Mouse (Mus musculus): ENCODE measurements around the gene Kiss1. TPM values are rescaled to one million over a fixed set of nuclear protein-coding genes. Genes with fewer than 3 reads are reported as not detected.

The Kiss1 gene
- polyA plus RNA-seq, 1 experiment from 2014 or later = not detected

DNA sequence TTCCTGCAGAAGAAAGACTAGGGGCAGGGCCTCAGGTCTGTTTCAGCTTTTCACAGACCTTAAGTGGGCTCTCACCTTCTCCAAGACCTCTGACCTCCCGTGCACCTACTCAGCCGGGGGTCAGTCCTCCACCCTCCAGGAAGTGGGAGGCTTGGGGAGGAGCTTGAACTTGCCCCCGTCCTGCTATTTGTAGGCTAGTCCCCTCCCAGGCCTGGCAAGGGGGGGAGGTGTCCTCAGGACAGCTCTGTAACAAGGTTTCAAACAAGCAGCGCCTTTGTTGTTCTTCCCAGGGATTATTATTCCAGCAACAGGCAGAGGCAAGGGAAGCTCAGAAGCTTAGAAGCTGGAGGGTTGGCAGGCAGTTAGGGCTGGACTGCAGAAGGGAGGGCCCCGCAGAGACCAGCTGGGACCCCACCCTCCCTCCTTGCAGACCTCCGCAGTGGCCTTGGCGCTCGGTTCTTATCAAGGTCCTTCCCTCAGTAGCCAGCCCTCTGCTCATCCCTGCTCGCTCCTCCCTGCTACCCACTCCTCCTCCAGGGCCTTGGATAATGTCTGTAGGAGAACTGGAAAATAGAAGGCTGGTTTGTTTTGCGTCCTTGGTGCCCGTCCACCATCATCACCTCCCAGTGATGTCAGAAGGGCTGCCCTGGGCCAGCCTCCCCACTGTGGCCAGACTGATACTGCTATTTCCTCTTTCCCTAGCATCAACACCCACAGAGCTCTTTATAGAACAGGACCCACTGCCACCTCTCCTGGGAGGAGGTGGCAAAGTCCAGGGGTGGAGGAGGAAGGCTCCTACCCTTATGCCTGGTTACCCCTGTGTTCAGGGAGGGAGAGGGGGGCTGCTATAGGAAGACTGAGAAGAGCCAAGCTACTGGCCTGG is 46.2 kb downstream of the Kiss1 start:
- 9% methylated on average over 11 of the region's 11 CpGs for WGBS
- Histone ChIP-seq H3K36me3 (no peaks in the 10 kb centered on the region), H3K9me3 (replicated peaks) (no peaks in the 10 kb centered on the region), H3K4me1 (peaks cover 61% of the 10 kb centered on the region), H3K27ac (peak overlapping the region; percentile 77), H3K27me3 (ENCODE audit: low read depth, poor library complexity, severe bottlenecking) (peaks cover 49% of the 10 kb centered on the region), H3K4me3 (peak overlapping the region; percentile 26)
- no peak for DNase-seq (ENCODE audit: low spot score)

DNA sequence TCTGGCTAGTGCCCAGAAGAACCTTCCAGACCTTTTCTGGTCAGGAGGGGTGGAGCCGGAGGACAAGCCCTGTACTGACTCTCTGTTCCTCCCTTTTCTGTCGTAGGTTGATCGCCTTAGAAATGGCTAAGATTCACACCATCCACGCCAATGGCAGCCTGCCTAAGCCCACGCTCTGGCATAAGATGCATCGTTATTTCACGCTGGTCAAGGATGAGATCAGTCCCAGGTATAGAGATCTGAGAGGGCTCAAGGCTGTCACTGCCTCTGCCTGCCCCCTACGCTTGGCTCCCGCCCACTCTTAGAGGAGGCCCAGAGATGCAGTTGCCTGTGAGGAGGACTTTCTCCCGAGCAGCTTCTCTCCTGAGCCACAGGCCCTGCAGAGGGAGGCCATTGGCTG is 47.0 kb downstream of the Kiss1 start:
- 53% methylated on average over 10 of the region's 10 CpGs for WGBS
- Histone ChIP-seq H3K36me3 (no peaks in the 10 kb centered on the region), H3K27me3 (ENCODE audit: low read depth, poor library complexity, severe bottlenecking) (peaks cover 41% of the 10 kb centered on the region), H3K4me1 (peaks cover 57% of the 10 kb centered on the region), H3K27ac (0 out of 2 replicates have a peak overlapping the region, but pooled peaks have one; percentile 77), H3K4me3 (no peak overlapping the region), H3K9me3 (replicated peaks) (no peaks in the 10 kb centered on the region)
- no peak for DNase-seq (ENCODE audit: low spot score)

DNA sequence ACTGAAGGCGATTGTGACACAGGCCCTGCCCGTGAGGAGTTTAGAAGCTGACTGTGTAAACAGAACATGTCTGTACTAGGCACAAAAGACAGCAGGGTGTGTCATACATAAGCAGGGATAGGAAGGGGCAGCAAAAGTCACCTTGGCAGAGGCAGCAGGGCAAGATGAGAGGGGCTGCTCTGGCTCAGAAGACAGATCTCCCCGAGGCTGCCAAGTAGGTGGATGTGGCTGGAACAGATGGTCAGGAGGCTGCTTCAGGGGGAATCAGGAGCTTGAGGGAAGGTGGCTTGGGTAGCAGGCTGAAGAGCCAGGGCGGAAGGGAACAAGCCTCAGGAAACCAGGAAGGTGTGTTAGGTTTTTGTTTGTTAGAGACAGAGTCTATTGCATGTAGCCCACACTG is 48.7 kb downstream of the Kiss1 start:
- peaks cover 24% of the 10 kb centered on the region for H3K27me3 ChIP-seq (ENCODE audit: low read depth, poor library complexity, severe bottlenecking)
- H3K9me3 ChIP-seq (replicated peaks) = no peaks in the 10 kb centered on the region
- no peak overlapping the region for H3K4me3 ChIP-seq
- H3K4me1 ChIP-seq = peaks cover 40% of the 10 kb centered on the region
- WGBS = 66% methylated on average over 4 of the region's 4 CpGs
- H3K27ac ChIP-seq = no peak overlapping the region
- no peak for DNase-seq (ENCODE audit: low spot score)
- H3K36me3 ChIP-seq = no peaks in the 10 kb centered on the region

DNA sequence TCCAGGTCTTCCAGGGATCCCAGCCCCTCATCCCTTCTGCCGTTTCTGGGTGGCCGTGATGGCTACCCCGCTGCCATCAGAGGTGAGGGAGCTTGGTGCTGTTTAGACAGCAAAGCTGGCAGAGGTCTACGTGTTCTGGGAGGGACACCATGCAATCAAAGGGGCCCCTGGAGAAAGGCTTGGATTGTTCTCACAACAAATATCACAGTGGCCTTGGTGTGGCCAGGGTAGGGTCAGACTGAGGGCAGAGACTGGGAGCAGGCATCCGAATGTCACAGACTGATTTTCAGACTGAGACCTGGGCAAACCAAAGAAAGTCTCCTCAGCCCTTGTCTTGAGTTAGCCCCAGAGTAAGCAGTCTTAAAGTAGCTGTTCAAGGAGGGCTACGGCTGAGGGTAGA is 49.8 kb downstream of the Kiss1 start:
- Histone ChIP-seq H3K36me3 (no peaks in the 10 kb centered on the region), H3K4me3 (no peak overlapping the region), H3K9me3 (replicated peaks) (no peaks in the 10 kb centered on the region), H3K27me3 (ENCODE audit: low read depth, poor library complexity, severe bottlenecking) (peaks cover 13% of the 10 kb centered on the region), H3K4me1 (peaks cover 41% of the 10 kb centered on the region), H3K27ac (no peak overlapping the region)
- no peak for DNase-seq (ENCODE audit: low spot score)
- WGBS = 87% methylated on average over 6 of the region's 6 CpGs

DNA sequence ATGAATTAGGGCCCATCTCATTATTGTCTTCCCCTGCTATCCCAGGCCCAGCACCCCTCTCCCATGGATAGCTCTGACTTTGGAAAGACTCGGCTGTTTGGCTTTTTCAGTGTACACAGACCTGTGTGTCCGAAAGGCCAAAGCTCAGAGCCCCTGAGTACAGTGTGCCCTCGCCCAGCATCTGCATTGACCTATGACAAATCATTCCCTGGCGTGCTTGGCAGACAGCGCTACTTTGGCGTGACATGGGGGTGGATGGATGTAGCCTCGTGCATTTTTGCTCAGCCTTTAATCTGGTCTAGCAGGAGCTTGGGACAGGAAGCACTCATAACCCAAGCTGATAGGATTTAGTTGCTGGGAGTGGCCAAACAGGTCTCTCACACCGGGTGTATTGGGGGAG is 50.4 kb downstream of the Kiss1 start:
- Histone ChIP-seq H3K9me3 (replicated peaks) (no peaks in the 10 kb centered on the region), H3K27me3 (ENCODE audit: low read depth, poor library complexity, severe bottlenecking) (0 out of 2 replicates have a peak, but pooled peaks cover 8% of the 10 kb centered on the region), H3K27ac (no peak overlapping the region), H3K4me3 (no peak overlapping the region), H3K4me1 (peaks cover 35% of the 10 kb centered on the region), H3K36me3 (no peaks in the 10 kb centered on the region)
- WGBS = 69% methylated on average over 8 of the region's 8 CpGs
- DNase-seq (ENCODE audit: low spot score) = no peak

DNA sequence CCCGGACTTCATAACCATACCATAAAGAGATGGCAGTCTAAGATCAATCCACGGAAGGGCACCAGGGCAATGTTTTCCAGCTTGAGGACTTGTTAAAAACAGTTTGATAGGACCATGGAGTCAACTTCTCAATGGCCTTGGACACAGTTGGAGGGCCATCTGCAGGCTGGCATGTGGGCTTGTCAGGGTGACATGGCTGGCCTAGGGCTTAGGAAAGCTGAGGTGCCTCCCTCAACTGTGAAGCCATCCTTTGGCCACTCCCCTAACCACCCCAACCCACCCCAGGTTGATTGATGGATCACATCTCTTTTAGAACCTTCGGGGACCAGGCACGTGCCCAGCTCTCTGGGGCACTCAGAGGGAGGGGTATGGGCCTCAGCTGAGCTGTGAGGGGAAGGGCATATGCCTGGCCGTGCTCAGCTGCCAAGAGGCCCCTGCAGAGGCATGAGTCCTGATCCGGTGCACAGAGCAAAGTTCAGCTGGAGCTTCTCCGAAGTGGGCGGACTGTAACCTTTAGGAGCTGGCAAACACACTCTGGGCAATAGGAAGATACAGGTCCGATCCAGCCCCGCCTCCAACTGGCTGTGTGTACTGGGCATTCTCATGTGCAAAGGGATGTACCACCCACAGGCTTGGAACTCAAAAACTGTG is 54.1 kb downstream of the Kiss1 start:
- Histone ChIP-seq H3K9me3 (replicated peaks) (no peaks in the 10 kb centered on the region), H3K27me3 (ENCODE audit: low read depth, poor library complexity, severe bottlenecking) (no peaks in the 10 kb centered on the region), H3K27ac (no peak overlapping the region), H3K36me3 (no peaks in the 10 kb centered on the region), H3K4me1 (peaks cover 27% of the 10 kb centered on the region), H3K4me3 (no peak overlapping the region)
- WGBS = 67% methylated on average over 10 of the region's 10 CpGs
- DNase-seq (ENCODE audit: low spot score) = no peak

DNA sequence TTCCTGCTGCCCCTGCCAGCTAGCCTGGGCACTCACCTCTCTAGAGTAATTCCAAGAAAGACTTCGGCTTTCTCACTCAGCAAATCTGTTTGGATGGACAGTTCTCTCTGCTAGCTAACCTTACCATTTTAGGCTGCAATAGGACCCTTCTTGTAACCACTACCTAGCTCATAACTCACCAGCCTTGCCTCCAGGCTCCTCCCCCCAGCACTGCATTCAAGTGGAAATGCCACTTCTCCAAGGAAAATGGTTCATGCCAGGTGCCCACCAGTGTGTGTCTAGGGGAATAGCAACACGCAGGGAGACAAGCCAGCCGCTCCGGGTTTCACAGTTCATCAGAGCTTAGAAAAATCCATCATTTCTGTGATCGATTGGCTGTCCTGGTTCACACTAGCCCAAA is 55.9 kb downstream of the Kiss1 start:
- H3K27ac ChIP-seq = no peak overlapping the region
- no peaks in the 10 kb centered on the region for H3K27me3 ChIP-seq (ENCODE audit: low read depth, poor library complexity, severe bottlenecking)
- no peaks in the 10 kb centered on the region for H3K9me3 ChIP-seq (replicated peaks)
- H3K4me1 ChIP-seq = peaks cover 26% of the 10 kb centered on the region
- DNase-seq (ENCODE audit: low spot score) = no peak
- no peaks in the 10 kb centered on the region for H3K36me3 ChIP-seq
- H3K4me3 ChIP-seq = no peak overlapping the region
- 93% methylated on average over 5 of the region's 5 CpGs for WGBS

Other genes starting within 250 kb of the Kiss1 start
- gene Ppp1r15b, start 190.7 kb upstream of the Kiss1 start, polyA plus RNA-seq (2016; fragmentation: Nextera tagmentation; extraction: Ambion mirVana) = 52.3 and 52.7 TPM in 2 replicates
- 1.4 and 2.3 TPM in 2 replicates for gene Plekha6, start 157.7 kb upstream of the Kiss1 start, polyA plus RNA-seq (2016; fragmentation: Nextera tagmentation; extraction: Ambion mirVana)
- gene Golt1a, start 12.1 kb upstream of the Kiss1 start, polyA plus RNA-seq (2016; fragmentation: Nextera tagmentation; extraction: Ambion mirVana) = not detected in 2 replicates
- 0.09 TPM in 1 of 2 replicates, not detected in the other for gene Ren1, start 28.6 kb downstream of the Kiss1 start, polyA plus RNA-seq (2016; fragmentation: Nextera tagmentation; extraction: Ambion mirVana)
- gene Etnk2, start 41.7 kb downstream of the Kiss1 start, polyA plus RNA-seq (2016; fragmentation: Nextera tagmentation; extraction: Ambion mirVana) = 1.7 and 2.0 TPM in 2 replicates
- 10.3 and 12.9 TPM in 2 replicates for gene Sox13, start 102.5 kb downstream of the Kiss1 start, polyA plus RNA-seq (2016; fragmentation: Nextera tagmentation; extraction: Ambion mirVana)

Data from limb, embryonic 10.5 days (tissue).